Mouse (Mus musculus) lung, postnatal 0 days (tissue): Measurements from ENCODE around the gene Slc6a19.
"Not testable (repeated sequence)": the region's sequence is repeated elsewhere in the genome, so short reads cannot be mapped to it uniquely, and the experiment has no call there.

Experiments used
- CTCF ChIP-seq: IDR thresholded peaks from 2 replicates; pipeline ENCODE4 v1.5.1; 2016; ENCODE audit warnings: antibody characterized with exemption, mild to moderate bottlenecking
- EP300 ChIP-seq: IDR thresholded peaks from 2 replicates; pipeline ENCODE4 v1.6.1; 2016; ENCODE audit warnings: antibody characterized with exemption, mild to moderate bottlenecking, control low read depth

GRCm38 (mm10) chr13:73740399-73740944 is 35.8 kb upstream of the Slc6a19 start:
- TF ChIP-seq EP300, CTCF: not testable (repeated sequence)
